Mouse (Mus musculus) kidney, embryonic 15.5 days (tissue): ENCODE data around the gene Clpx. TPM values are rescaled to one million over a fixed set of nuclear protein-coding genes. Genes with fewer than 3 reads are reported as not detected.
A peak's percentile ranks its signal among the peaks of the same experiment; 100 is the strongest.

Experiments
- ATAC-seq: fragments of 200-750 bp; cut with Nextera tagmentation; replicated peaks from 2 replicates; pipeline ENCODE4 v1.8.0; 2017; ENCODE audit warnings: moderate TSS enrichment; ENCODE audit not compliant: low FRiP score
- H3K27ac ChIP-seq: fragments of 300-500 bp; sonication (generic); 2 replicates; pipeline ENCODE4 v1.5.1; 2015; ENCODE audit warnings: mild to moderate bottlenecking, inconsistent platforms
- H3K27me3 ChIP-seq: fragments of 300-500 bp; sonication (generic); 2 replicates; pipeline ENCODE4 v1.6.1; 2015; ENCODE audit warnings: inconsistent platforms
- H3K36me3 ChIP-seq: fragments of 300-500 bp; sonication (generic); 2 replicates; pipeline ENCODE4 v1.6.1; 2015; ENCODE audit warnings: inconsistent platforms
- H3K4me1 ChIP-seq: fragments of 300-500 bp; sonication (generic); 2 replicates; pipeline ENCODE4 v1.6.1; 2015; ENCODE audit warnings: inconsistent platforms
- H3K4me2 ChIP-seq: fragments of 300-500 bp; sonication (generic); 2 replicates; pipeline ENCODE4 v1.6.1; 2015; ENCODE audit warnings: moderate library complexity, mild to moderate bottlenecking, inconsistent platforms
- H3K4me3 ChIP-seq: fragments of 300-500 bp; sonication (generic); replicated peaks from 2 replicates; pipeline ENCODE4 v1.5.1; 2015; ENCODE audit warnings: mild to moderate bottlenecking, inconsistent platforms
- H3K9ac ChIP-seq: fragments of 300-500 bp; sonication (generic); 2 replicates; pipeline ENCODE4 v1.6.1; 2015; ENCODE audit warnings: mild to moderate bottlenecking, inconsistent platforms
- H3K9me3 ChIP-seq: fragments of 300-500 bp; sonication (generic); replicated peaks from 2 replicates; pipeline ENCODE4 v1.6.1; 2016; ENCODE audit warnings: inconsistent platforms
- WGBS: fragments of 180-500 bp; shearing (Covaris S2); methylation state at CpG from one replicate; pipeline ENCODE4 v1.1.7; 2015; ENCODE audit warnings: mixed read lengths; 5-methylcytosine and 5-hydroxymethylcytosine counted together
- polyA plus RNA-seq: library from polyadenylated mRNA; unstranded; fragments of >200 nt; fragmentation: Nextera tagmentation; extraction: Ambion mirVana; gene quantifications from 2 replicates; pipeline ENCODE4 v1.2.1, GENCODE M21; 2015

The Clpx gene
- 50.6 and 53.5 TPM in 2 replicates for polyA plus RNA-seq

- peak within 1 kb of the TSS; percentile 91 for H3K27ac ChIP-seq
- H3K9ac ChIP-seq: peak within 1 kb of the TSS; percentile 87
- ATAC-seq: peak; percentile 96
- no peaks in the 10 kb centered on the region for H3K27me3 ChIP-seq
- no peaks in the 10 kb centered on the region for H3K9me3 ChIP-seq
- peaks cover 26% of the 10 kb centered on the region for H3K4me1 ChIP-seq
- peak within 1 kb of the TSS; percentile 89 for H3K4me2 ChIP-seq
- peaks cover 15% of the 10 kb centered on the region for H3K36me3 ChIP-seq
- under 1% methylated on average over 71 of the region's 71 CpGs for WGBS
- peak within 1 kb of the TSS; percentile 73 for H3K4me3 ChIP-seq
Observed at GRCm38 (mm10) chr9:65293973-65294715, at the start of gene Clpx. TSS of gene Clpx (plus strand) at chr9:65294260.

GRCm38 (mm10) chr9:65247502-65248376 lies 46.3 kb upstream of the Clpx start:
- Histone ChIP-seq H3K27me3 (no peaks in the 10 kb centered on the region), H3K9ac (no peak overlapping the region), H3K36me3 (no peaks in the 10 kb centered on the region), H3K9me3 (no peaks in the 10 kb centered on the region), H3K27ac (peak overlapping the region; percentile 37; the same call in 1 of the 2 replicates), H3K4me2 (no peak overlapping the region), H3K4me1 (peaks cover 34% of the 10 kb centered on the region), H3K4me3 (no peak overlapping the region)
- ATAC-seq: no peak; the same call in 1 of the 2 replicates
- WGBS: 39% methylated on average over 16 of the region's 16 CpGs

- H3K4me3 ChIP-seq: no peak overlapping the region
- H3K9ac ChIP-seq: no peak overlapping the region
- no peaks in the 10 kb centered on the region for H3K9me3 ChIP-seq
- H3K27ac ChIP-seq: peak overlapping the region; percentile 37; the same call in 1 of the 2 replicates
- 63% methylated on average over 5 of the region's 5 CpGs for WGBS
- H3K27me3 ChIP-seq: no peaks in the 10 kb centered on the region
- H3K36me3 ChIP-seq: no peaks in the 10 kb centered on the region
- H3K4me1 ChIP-seq: peaks cover 28% of the 10 kb centered on the region
- no peak for ATAC-seq
- H3K4me2 ChIP-seq: no peak overlapping the region
Observed at GRCm38 (mm10) chr9:65248377-65248690, 45.7 kb upstream of the Clpx start.

- Histone ChIP-seq H3K36me3 (no peaks in the 10 kb centered on the region), H3K9me3 (no peaks in the 10 kb centered on the region), H3K4me1 (peaks cover 15% of the 10 kb centered on the region), H3K27ac (no peak overlapping the region), H3K4me3 (no peak overlapping the region), H3K9ac (no peak overlapping the region), H3K27me3 (no peaks in the 10 kb centered on the region), H3K4me2 (no peak overlapping the region)
- WGBS: 34% methylated on average over 3 of the region's 3 CpGs
- ATAC-seq: no peak
Observed at GRCm38 (mm10) chr9:65252026-65252425, 42.0 kb upstream of the Clpx start.

- 0 out of 2 replicates have a peak, but pooled peaks cover 2% of the 10 kb centered on the region for H3K4me1 ChIP-seq
- no peak overlapping the region for H3K9ac ChIP-seq
- ATAC-seq: no peak
- no peaks in the 10 kb centered on the region for H3K9me3 ChIP-seq
- 61% methylated on average over 11 of the region's 11 CpGs for WGBS
- no peak overlapping the region for H3K4me2 ChIP-seq
- H3K27me3 ChIP-seq: no peaks in the 10 kb centered on the region
- H3K36me3 ChIP-seq: no peaks in the 10 kb centered on the region
- no peak overlapping the region for H3K27ac ChIP-seq
- H3K4me3 ChIP-seq: no peak overlapping the region
Observed at GRCm38 (mm10) chr9:65255906-65256600, 38.0 kb upstream of the Clpx start.

- no peaks in the 10 kb centered on the region for H3K9me3 ChIP-seq
- no peak overlapping the region for H3K4me2 ChIP-seq
- no peaks in the 10 kb centered on the region for H3K36me3 ChIP-seq
- no peak overlapping the region for H3K4me3 ChIP-seq
- no peak for ATAC-seq
- H3K27me3 ChIP-seq: no peaks in the 10 kb centered on the region
- H3K4me1 ChIP-seq: 0 out of 2 replicates have a peak, but pooled peaks cover 2% of the 10 kb centered on the region
- H3K27ac ChIP-seq: no peak overlapping the region
- 63% methylated on average over 9 of the region's 9 CpGs for WGBS
- H3K9ac ChIP-seq: no peak overlapping the region
Observed at GRCm38 (mm10) chr9:65257218-65257910, 36.7 kb upstream of the Clpx start.

GRCm38 (mm10) chr9:65259366-65259765 lies 34.7 kb upstream of the Clpx start:
- Histone ChIP-seq H3K27ac (no peak overlapping the region), H3K27me3 (no peaks in the 10 kb centered on the region), H3K36me3 (no peaks in the 10 kb centered on the region), H3K4me2 (no peak overlapping the region), H3K4me1 (peaks cover 2% of the 10 kb centered on the region; the same call in 1 of the 2 replicates), H3K9ac (no peak overlapping the region), H3K9me3 (no peaks in the 10 kb centered on the region), H3K4me3 (no peak overlapping the region)
- WGBS: 65% methylated on average over 7 of the region's 7 CpGs
- no peak for ATAC-seq

GRCm38 (mm10) chr9:65261591-65262230 lies 32.3 kb upstream of the Clpx start:
- H3K9me3 ChIP-seq: no peaks in the 10 kb centered on the region
- H3K9ac ChIP-seq: no peak overlapping the region
- 0 out of 2 replicates have a peak, but pooled peaks cover 5% of the 10 kb centered on the region for H3K27me3 ChIP-seq
- no peak overlapping the region for H3K4me3 ChIP-seq
- WGBS: 79% methylated on average over 2 of the region's 2 CpGs
- no peaks in the 10 kb centered on the region for H3K36me3 ChIP-seq
- no peak overlapping the region for H3K4me2 ChIP-seq
- H3K27ac ChIP-seq: no peak overlapping the region
- peaks cover 13% of the 10 kb centered on the region for H3K4me1 ChIP-seq
- ATAC-seq: no peak

- 92% methylated on average over 3 of the region's 3 CpGs for WGBS
- peaks cover 18% of the 10 kb centered on the region for H3K4me1 ChIP-seq
Observed at GRCm38 (mm10) chr9:65262641-65263120, 31.4 kb upstream of the Clpx start.

GRCm38 (mm10) chr9:65264959-65265358 lies 29.1 kb upstream of the Clpx start, which contains the start of gene Cilp:
TSS of gene Cilp (plus strand) at chr9:65265180.
- peak; percentile 58; the same call in 1 of the 2 replicates for ATAC-seq
- 29% methylated on average over 5 of the region's 5 CpGs for WGBS
- H3K9me3 ChIP-seq: no peaks in the 10 kb centered on the region
- no peak within 1 kb of the TSS for H3K4me2 ChIP-seq
- H3K27me3 ChIP-seq: 0 out of 2 replicates have a peak, but pooled peaks cover 5% of the 10 kb centered on the region
- H3K9ac ChIP-seq: no peak within 1 kb of the TSS
- H3K36me3 ChIP-seq: no peaks in the 10 kb centered on the region
- H3K4me3 ChIP-seq: no peak within 1 kb of the TSS
- H3K4me1 ChIP-seq: peaks cover 28% of the 10 kb centered on the region
- no peak within 1 kb of the TSS for H3K27ac ChIP-seq

More at GRCm38 (mm10) chr9:65262641-65263120, 31.4 kb upstream of the Clpx start:
- no peak overlapping the region for H3K4me2 ChIP-seq
- no peak overlapping the region for H3K9ac ChIP-seq
- H3K27me3 ChIP-seq: 0 out of 2 replicates have a peak, but pooled peaks cover 5% of the 10 kb centered on the region
- no peaks in the 10 kb centered on the region for H3K36me3 ChIP-seq
- no peak overlapping the region for H3K27ac ChIP-seq
- no peaks in the 10 kb centered on the region for H3K9me3 ChIP-seq
- ATAC-seq: no peak
- H3K4me3 ChIP-seq: no peak overlapping the region
